Mouse (Mus musculus) ES-Bruce4 (cell line): ENCODE measurements around the gene Bcl9l.

Experiments used
- CTCF ChIP-seq: IDR thresholded peaks from one replicate; pipeline ENCODE4 v1.8.1; 2011; ENCODE audit warnings: low read depth, low read length
- POLR2A ChIP-seq: IDR thresholded peaks from one replicate; pipeline ENCODE4 v1.8.1; 2011; ENCODE audit warnings: low read length; ENCODE audit not compliant: insufficient read depth

DNA sequence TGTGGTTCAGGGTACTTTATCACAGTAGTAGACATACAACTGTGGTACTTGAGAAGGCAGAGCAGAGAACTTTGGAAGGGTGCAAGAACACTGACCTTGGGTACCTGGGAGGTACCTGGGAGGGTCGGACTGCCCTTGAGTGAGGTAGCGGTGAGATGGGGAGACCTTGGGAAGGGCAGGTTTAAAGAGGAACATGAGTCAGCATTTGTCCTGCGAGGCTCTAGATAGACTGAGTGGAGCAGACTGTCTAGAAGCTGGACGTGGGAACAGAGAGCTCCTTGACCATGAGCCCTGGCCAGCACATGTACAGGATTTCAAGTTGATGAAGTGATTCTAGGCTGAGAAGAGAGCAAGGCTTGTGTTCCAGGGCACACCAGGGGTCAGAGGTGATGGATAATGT lies 59.7 kb downstream of the Bcl9l start:
- no peak for TF ChIP-seq POLR2A
- TF ChIP-seq CTCF: no peak
